Mouse (Mus musculus): ENCODE measurements around the gene Gbp5. TPM values are rescaled to one million over a fixed set of nuclear protein-coding genes. Genes with fewer than 3 reads are reported as not detected.

Gene Gbp5
- polyA plus RNA-seq (2012; ENCODE audit: low replicate concordance) = 0.56 and 0.68 TPM in 2 replicates

GRCm38 (mm10) chr3:142493536-142494061 is at the start of gene Gbp5:
Gbp5 (plus strand) TSS chr3:142493978.

GRCm38 (mm10) chr3:142530087-142530953 is 36.5 kb downstream of the Gbp5 start, which contains the start of gene Gbp7:
Gbp7 (plus strand) TSS chr3:142530342.

GRCm38 (mm10) chr3:142559632-142560228 is 66.0 kb downstream of the Gbp5 start, which contains the start of gene Gbp3:
Gbp3 (plus strand) TSS chr3:142560026.

Other genes with a start within 250 kb of the Gbp5 start
- gene Pdlim5, start 98.3 kb upstream of the Gbp5 start, polyA plus RNA-seq (2012; ENCODE audit: low replicate concordance) = 31.9 and 46.2 TPM in 2 replicates
- 1.9 and 3.7 TPM in 2 replicates for gene Gbp7, start 36.4 kb downstream of the Gbp5 start, polyA plus RNA-seq (2012; ENCODE audit: low replicate concordance)
- 0.36 and 0.38 TPM in 2 replicates for gene Gbp3, start 66.0 kb downstream of the Gbp5 start, polyA plus RNA-seq (2012; ENCODE audit: low replicate concordance)
- 0.21 and 0.47 TPM in 2 replicates for gene Gbp2b, start 100.9 kb downstream of the Gbp5 start, polyA plus RNA-seq (2012; ENCODE audit: low replicate concordance)
- 0.52 and 1.3 TPM in 2 replicates for gene Gbp2, start 126.6 kb downstream of the Gbp5 start, polyA plus RNA-seq (2012; ENCODE audit: low replicate concordance)
- 0.41 and 1.4 TPM in 2 replicates for gene Kyat3, start 207.1 kb downstream of the Gbp5 start, polyA plus RNA-seq (2012; ENCODE audit: low replicate concordance)